Mouse (Mus musculus) left cerebral cortex, postnatal 4 days (tissue): Measurements from ENCODE around the gene Upf3a. TPM values are rescaled to one million over a fixed set of nuclear protein-coding genes. Genes with fewer than 3 reads are reported as not detected.
"Not testable (repeated sequence)": the region's sequence is repeated elsewhere in the genome, so short reads cannot be mapped to it uniquely, and the experiment has no call there.

Source experiments
- DNase-seq: peaks from one replicate; pipeline ENCODE4 v3.0.0-alpha.2; 2022
- intact Hi-C: fragments of 180-260 bp; cut with DNase I; formaldehyde crosslinking; loops from one replicate; pipeline ENCODE4 v1.15.1; 2025
- total RNA-seq, 2 experiments: library from RNA; stranded (reverse); gene quantifications; 2 replicates each; pipeline ENCODE4 v1.2.3; 2021

The Upf3a gene
- total RNA-seq, result 10 to 100 TPM; 32.4 to 34.6 TPM

DNA sequence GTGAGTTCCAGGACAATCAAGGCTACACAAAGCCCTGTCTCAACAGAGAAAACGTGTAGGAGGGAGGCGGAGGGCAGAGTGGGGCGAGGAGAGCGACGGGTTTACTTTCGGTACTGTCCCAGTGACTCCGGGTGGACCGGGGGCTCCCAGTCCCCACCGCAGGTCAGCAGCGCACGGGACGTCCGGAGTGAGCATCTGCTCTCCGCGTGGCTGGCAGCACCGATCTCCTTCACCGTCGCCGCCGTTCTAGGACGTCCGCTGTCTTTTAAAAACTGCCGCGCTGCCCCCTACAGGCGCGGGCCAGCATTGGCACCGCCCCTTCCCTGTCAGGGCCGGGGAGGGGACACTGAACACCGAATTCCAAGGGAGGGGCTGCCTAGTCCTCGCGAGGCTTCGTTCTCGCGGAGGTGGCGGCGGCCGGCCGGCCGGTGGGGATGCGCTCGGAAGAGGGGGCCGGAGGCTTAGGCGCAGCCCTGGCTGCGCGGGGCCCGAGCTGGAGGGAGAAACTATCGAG lies at the start of gene Upf3a:
Upf3a (plus strand) TSS at position 366 of the 514 bp plus-strand sequence.
- intact Hi-C loops, result no loop called here
- DNase-seq, result peak; percentile 94

DNA sequence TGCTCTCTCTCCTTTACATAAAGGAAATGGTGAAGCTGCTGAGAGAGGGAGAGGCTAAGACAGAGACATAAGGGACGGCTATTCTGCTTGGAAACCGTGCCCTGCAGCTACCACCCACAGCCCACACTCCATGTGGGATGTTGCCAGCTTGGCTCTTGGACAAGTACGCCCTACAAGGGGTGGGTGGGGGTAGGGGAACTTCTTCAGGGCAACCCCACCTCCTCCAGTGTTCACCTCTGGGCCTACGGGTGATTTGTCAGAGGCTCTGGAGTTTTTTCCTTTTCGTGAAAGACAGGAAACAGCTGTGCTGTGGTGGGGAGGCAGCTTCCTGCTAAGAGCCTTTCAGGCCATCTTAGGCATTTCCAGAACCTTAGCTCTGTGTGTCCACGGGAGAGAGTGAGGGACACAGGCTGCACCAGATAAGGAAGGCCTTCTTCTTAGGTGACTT lies 45.1 kb upstream of the Upf3a start:
- peak; percentile 27 for DNase-seq
- intact Hi-C loops, result no loop called here

DNA sequence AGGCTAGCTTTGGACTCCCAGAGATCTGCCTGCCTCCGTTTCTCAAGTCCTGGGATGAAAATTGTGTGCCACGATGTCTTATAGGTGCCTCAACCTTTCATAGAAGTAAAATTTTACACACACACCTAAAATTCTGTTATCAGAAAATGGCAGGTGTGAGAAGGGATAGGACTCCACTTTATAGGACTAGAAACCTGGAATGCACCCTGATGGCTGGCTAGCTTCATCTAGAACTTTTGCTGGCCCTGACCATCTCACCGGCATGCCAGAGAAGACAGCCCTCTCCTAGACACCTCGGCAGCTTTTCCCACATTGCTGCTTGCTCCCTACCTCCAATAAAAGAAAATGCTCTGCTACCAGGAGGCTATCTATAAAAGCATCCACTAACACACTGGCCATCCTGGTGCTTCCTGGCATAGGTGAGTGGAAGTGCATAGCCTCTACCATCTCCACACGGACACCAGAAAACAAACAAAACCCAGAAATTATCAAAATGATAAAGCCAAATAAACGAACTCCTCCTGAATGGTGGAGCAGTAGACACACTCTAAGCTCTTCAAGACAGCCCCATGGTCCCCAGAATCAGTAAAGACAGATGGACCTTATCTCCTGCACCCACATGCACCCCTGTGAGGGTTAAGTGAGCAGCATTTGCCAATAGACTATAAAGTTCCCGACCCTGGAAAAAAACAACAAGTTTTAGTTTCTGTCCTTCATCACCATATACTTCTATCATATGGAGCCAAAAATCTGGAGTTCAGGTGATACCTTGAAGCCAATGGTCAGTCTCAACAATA lies 44.4 kb upstream of the Upf3a start:
- no peak for DNase-seq
- intact Hi-C loops, result no loop called here

DNA sequence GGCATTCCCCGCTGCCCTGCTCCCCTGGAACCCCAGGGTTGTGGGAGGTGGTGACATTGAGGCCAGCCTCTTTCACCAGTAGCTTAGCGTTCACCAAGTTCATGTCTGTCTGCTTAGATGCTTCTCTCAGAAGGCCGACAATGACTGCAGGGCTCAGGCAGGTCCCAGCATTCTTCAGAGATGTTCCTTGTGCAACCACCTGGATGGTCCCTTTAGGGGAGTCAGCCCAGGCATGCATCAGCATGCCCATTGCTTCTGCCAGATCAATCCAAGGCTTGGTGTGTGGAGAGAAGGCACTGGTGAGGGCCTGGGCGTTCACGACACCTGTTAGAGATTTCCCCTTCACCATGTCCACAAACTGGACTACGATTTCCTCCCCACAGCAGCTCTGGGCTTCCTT lies 39.2 kb upstream of the Upf3a start:
- DNase-seq, intact Hi-C loops: not testable (repeated sequence)

DNA sequence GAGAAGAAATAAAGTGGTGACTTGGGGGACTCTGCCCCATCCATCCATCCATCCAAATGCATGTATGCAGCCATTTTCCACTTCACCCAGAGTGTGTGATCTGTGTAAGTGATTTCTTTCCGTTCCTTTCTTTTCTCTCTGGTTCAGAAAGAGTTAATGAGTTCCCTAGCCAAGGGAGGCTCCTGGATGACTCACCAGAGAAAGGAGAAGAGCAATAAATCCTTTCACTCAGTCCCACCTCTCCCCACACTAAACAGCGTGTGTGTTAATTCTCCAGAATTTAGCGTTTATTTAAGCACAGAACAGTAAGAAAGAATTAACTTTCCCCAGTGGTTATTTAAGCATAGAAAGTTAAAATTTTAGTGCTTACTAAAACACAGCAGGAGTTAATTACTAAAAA lies 37.8 kb upstream of the Upf3a start:
- DNase-seq, result no peak
- intact Hi-C loops, result no loop called here

DNA sequence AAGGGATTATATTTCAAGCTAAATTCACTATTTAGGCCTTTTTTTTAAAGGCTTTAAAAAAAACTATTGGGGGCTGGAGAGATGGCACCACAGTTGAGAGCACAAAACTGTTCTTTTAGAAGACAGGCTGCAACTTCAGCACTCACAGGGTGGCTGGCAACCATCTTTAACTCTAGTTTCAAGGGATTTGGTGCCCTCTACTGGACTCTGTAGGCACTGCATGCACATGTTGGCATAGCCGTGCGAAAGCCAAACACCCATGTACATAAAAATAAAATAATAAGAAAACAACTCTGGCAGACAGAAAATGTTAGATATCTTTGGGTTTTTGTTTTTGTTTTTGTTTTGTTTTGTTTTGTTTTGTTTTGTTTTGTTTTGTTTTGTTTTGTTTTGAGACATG lies 31.7 kb upstream of the Upf3a start:
- intact Hi-C loops, result loop anchor here (5.0 kb wide), 2 partner anchors 201 to 341 kb away; no protein-coding TSS in a partner anchor
- DNase-seq, result peak; percentile 86

DNA sequence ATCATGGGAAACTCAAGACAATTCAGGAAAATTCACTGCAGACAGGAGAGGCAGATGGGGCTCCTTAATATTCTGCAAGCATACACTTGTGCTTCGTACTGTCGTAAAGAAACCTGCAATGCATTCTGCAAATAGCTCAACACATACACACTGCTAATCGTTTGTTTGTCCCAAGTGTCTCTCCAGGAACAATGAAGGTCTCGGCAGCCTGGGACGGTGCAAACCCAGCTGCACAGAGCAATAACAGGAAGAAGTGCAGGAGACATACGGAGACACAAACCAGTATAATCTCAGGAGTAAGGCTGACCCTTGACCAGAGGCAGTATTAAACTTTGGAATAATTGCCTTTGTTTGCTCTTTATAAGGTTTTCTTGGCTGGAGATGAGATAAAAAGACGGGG lies 28.9 kb upstream of the Upf3a start:
- intact Hi-C loops, result no loop called here
- DNase-seq, result no peak

DNA sequence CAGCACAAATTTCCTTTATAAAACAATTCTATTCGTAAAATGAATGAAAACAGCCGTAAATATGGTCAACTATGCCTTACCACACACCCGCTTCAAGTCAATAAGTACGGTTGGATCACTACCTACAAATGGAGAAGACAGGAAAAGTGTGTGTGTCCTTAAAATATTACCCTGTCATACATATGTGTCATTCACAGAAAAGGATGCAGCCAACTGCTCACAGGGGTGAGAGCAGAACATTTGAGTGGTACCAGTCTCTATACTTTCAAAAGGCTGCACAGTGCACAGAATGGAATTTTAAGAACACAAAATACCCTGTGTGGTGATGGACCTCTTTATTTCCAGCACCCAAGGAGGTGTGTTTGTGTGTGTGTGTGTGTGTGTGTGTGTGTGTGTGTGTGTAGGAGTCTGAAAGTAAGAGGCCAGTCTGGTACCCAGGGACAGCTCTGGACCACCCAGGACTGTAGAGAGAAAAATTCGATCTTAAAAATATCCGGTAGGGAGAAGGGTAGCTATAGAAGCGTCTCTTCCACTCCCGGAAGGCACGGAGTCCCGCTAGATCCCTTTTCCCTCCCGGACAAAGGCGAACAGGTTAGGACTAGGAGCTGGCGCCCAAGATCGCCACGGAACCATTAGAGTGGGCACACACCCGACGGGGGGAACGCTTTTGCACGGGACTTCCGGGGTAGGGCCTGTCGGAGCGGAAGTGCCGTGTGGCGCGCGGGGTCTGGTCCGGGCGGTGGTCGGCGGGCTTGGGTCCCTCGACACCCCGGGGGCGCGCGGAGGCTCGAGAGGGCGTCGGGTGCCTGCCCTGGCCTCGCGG lies 28.2 kb upstream of the Upf3a start, which contains the start of gene Cdc16:
Cdc16 (plus strand) TSS at position 695 of the 823 bp plus-strand sequence.
- intact Hi-C loops, result no loop called here
- DNase-seq, result peak; percentile 94

DNA sequence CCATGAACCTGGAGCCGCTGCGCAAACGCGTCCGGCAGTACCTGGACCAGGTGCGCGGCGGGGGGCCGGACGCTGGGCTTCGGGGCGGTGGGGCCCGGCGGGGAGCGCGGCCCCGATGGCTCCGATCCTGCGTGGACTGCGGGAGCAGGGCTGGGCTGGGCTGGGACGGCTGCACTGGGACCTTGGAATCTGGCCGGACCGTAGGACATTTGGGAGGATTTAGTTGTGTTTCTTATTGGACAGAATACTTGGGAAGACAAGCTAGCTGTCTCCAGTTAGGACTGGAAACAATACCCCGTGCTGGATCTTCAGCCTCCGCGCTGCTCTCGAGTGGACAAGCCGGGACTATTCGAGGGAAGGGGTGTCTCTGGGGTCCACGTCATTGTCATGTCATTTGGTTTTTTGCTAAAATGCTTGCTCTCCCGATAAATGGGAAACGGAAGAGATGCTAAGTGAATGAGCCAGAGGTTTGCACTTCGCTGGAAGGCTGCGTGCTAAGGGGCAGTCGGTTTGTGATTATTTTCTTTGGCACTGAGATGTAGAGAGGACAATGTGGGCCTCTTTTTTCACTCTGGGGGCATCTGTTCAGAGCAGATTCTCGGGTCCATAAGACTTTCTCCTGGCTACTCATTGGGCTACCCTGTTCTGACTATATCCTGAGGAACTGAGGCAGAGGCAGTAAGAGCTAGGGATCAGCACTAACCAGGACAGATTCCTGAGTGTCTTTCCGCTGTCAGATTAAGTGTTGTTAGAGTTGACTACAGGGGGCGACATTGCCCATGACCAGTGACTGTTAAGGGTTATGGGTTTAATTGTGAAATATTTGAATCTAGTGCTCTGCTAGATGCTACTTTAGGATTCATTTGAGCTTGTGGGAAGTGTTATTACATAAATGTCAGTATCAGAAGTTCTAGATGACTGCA lies 27.3 kb upstream of the Upf3a start:
- intact Hi-C loops, result no loop called here
- peak; percentile 36 for DNase-seq

DNA sequence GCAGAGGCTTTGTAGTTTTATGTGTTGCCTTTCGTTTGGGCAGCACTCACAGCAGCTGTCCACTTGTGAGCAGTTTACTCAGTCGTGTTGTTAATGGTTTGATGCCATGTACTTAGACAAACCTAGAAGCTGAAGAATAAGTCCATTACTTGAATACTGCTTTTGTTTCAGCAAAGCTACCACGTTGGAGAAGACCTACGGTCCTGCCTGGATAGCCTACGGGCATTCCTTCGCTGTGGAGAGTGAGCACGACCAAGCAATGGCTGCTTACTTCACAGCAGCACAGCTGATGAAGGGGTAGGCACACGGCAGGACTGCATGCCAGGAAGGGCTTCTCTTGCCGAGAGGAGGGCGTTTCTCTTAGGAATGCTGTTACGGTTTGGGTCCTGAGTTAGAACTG lies 16.2 kb upstream of the Upf3a start:
- intact Hi-C loops, result loop anchor here (10.0 kb wide), 2 partner anchors 294 to 634 kb away; no protein-coding TSS in a partner anchor
- no peak for DNase-seq

DNA sequence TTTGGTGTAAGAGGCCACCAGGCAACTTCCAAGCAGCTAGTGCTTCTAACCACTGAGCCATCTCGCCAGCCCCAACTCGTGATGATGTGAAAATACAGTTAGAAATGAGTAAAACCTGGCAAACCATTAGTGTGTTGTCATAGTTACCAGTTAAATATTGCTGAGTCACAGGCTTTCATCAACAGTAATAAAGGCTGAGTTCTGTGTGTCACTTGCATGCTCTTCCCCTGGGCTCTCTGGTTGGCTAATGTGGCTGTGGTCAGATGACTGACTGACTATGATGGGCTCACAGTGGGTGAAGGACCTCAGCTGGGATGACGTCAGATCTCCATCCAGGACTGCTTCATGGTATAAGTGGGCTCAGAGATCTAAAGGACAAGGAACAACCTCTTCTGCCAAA lies 4.9 kb upstream of the Upf3a start:
- no peak for DNase-seq
- intact Hi-C loops, result no loop called here

DNA sequence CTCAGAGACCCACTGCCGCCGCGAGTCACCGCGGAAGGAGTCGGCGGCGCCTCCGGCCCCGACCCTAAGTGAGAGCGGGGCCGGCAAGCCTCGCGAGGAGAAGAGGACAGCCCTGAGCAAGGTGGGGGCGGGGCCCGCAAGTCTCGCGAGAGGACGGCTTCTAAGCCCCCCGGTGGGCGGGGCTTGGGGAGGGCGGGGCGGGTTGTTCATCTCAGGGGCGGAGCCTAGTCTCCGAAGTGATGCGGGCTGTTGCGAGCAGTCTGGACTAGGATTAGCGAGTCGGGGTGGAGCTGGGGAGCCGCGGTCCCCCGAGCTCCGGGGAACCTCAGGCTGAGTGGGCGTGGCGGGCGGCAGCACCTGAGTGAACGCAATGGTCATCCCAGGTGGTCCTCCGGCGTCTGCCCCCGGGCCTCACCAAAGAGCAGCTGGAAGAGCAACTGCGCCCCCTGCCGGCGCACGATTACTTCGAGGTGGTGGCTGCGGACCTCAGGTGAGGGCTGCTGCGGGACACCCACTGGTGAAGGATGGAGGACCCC lies 417 bp downstream of the Upf3a start:
- intact Hi-C loops, result no loop called here

DNA sequence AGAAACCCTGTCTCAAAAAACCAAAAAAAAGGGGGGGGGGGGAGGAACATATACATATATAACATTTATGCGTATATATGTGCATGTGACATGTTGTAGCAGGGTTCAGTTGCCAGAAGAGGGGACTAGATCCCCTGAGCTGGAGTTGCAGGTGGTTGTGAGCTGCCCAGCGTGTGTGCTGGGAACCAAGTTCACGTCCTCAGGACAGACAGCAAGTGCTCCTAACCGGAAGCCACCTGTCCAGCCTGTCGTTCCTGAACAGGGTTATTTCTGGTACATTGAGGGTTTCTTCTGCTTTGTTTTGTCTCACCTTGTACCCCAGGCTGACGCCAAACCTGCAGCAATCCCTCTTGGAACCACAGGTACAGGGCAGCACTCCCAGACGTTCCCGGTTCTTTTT lies 4.2 kb downstream of the Upf3a start:
- no peak for DNase-seq
- intact Hi-C loops, result no loop called here

More for the DNA sequence above, 417 bp downstream of the Upf3a start:
- peak; percentile 99 for DNase-seq

DNA sequence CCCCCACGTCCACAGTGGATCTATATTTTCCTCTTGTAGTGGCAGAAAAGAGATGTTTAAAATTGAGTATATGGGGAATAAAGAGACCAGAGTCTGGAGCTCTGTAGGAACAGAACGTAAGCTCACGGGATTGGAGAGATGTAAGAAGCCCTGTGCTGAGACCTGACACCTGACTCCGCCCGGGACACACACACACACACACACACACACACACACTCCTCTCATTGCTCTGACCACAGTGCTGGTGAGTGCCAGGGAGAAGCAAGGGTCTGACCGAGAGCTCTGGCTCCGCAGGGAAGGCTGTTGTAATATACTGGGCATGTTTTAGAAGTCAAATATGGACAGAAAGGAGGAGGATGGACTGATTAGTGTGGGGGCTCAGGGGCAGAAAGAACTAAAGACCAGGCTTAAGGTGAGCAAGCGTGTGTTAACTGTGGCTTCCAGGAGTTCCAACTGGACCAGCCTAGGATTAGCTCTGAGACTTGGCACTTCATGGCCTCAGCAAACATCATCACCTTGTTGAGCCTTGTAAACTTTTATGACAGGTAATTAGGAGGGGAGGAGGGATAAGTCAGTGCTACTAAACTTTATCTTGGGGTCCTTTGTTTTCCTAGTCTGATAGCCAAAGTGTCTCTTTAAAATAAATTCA lies 7.8 kb downstream of the Upf3a start:
- no peak for DNase-seq
- intact Hi-C loops, result no loop called here

DNA sequence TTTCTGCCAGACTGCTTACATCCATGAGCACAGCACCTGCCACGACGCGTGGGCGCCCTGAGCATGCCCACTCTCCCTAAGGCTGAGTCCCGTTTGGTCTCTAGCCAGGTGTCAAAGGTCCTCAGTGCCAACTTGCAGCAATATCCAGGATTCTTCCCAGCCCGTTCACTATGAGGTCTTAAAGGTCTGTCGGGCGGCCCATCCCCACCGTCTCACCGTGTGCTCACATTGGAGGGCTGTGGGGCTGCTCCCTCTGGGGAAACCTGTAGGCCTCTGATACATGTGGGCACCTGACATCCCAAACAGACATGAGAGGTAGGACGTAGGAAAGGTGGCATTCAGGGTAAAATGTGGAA lies 8.3 kb downstream of the Upf3a start:
- no peak for DNase-seq
- intact Hi-C loops, result no loop called here

DNA sequence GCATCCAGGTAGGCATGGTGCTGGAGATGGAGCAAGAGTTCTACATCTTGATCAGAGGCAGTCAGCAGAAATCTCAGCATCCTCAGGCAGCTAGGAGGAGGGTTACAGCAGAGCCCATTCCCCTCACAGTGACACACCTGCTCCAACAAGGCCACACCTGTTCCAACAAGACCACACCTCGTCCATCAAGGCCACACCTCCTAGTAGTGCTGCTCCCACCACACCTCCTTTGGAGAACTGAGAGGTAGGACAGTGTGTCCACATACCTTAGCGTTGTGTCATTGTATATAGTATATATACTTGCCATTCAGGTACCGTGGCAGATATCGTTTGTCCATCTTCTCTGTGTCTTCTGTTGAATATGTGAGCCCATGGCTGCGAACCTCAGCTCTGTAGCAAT lies 12.3 kb downstream of the Upf3a start:
- intact Hi-C loops, result no loop called here
- DNase-seq, result no peak

DNA sequence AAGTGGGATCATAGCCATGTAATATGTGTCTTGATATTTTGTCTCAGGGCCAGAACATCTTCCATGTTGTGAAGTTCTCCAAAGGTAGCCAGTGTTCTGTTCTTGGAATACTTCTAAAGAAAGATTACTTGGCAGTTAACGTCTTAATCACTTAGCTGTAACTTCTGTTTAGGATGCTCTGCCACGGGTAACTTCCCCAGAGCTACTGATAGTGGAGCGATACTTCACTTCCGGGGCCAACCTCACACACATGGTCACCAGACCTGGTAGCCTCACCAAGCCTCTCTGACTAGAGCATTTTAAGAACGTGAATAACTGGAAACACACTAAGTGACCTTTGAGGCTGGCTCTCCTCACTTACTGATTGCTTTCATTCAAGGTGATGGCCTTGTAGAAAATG lies 14.2 kb downstream of the Upf3a start:
- intact Hi-C loops, result no loop called here
- DNase-seq, result no peak

DNA sequence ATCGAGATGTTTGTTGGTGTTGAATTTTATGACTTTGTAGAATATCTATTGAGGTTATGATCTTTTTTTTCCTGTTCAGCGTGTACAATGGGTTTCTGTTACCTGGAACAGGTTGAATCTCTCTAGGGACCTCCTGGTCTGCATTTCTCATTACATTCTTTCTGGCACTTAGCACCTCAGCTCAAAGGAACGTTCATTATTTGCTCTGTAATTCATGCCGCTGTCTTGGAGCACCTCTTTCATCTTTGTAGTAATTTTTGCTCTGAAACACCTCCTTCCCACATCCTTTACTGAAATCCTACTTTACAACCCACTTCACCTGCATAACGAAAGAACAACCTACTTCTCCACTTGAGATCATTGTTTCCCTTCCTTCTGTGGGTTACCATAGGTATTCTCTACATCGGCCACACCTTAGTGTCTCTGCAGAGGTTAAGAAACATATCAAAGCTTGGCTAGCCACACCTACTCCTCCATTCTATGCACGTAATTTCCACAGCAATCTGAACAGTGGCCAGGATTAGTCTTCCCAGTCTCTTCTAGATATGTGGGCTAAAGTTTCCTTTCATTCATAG lies 43.3 kb downstream of the Upf3a start:
- intact Hi-C loops, result no loop called here

DNA sequence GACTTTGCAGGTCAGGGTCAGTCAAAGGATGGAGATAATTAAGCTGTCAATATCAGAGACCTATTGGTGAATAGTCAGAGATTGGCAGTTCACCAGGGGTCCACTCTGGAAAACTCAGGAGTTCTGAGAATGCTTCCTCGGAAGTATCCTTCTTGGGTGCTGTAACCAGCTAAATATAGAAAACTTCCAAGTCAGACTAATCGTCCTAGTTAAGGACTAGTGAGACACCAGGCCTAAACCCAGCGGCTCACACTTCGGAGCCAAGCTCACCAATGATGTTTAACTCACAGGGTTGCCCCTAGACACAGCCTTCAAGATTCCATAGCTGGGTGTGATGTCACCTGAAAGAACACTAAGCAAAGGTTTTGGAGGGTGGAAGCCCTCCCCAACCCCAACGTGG lies 52.9 kb downstream of the Upf3a start, which contains the start of gene AF366264:
AF366264 (minus strand) TSS at position 101 of the 400 bp plus-strand sequence.
- DNase-seq, intact Hi-C loops: not testable (repeated sequence)

More for the DNA sequence above, 43.3 kb downstream of the Upf3a start:
- DNase-seq, result no peak
